Mouse (Mus musculus) megakaryocyte, adult 5-6 weeks (primary cell): ENCODE data around the gene Ppa1. TPM values are rescaled to one million over a fixed set of nuclear protein-coding genes. Genes with fewer than 3 reads are reported as not detected.

Experiments
- total RNA-seq, 2 experiments: library from RNA; stranded (forward) in 1 of 2; stranded (reverse) in 1 of 2; fragments of 153-499, 151-499 nt in 1 of 2; fragments of 221-1000, 200-1000 nt in 1 of 2; gene quantifications; 2 replicates each; pipeline versions ENCODE4 v1.2.3 to v1.2.4; 2015 to 2017

Gene Ppa1
- total RNA-seq, 2 experiments from 2014 or later: 14.1 to 30.9 TPM

Other genes with a start within 250 kb of the Ppa1 start
- not detected in 2 replicates for gene Nodal, start 230.6 kb upstream of the Ppa1 start, total RNA-seq (2015)
- gene Nodal, start 230.6 kb upstream of the Ppa1 start, total RNA-seq (2017): not detected in 2 replicates
- 159 and 179 TPM in 2 replicates for gene Eif4ebp2, start 195.9 kb upstream of the Ppa1 start, total RNA-seq (2015)
- gene Eif4ebp2, start 195.9 kb upstream of the Ppa1 start, total RNA-seq (2017): 13.0 and 17.5 TPM in 2 replicates
- gene Lrrc20, start 172.8 kb upstream of the Ppa1 start, total RNA-seq (2015): 6.6 and 6.7 TPM in 2 replicates
- 6.9 and 7.0 TPM in 2 replicates for gene Lrrc20, start 172.8 kb upstream of the Ppa1 start, total RNA-seq (2017)
- gene Npffr1, start 53.1 kb upstream of the Ppa1 start, total RNA-seq (2015): not detected in 2 replicates
- not detected in 2 replicates for gene Npffr1, start 53.1 kb upstream of the Ppa1 start, total RNA-seq (2017)
- gene Sar1a, start 31.7 kb downstream of the Ppa1 start, total RNA-seq (2015): 71.2 and 73.2 TPM in 2 replicates
- gene Sar1a, start 31.7 kb downstream of the Ppa1 start, total RNA-seq (2017): 74.8 and 86.9 TPM in 2 replicates
- gene Tysnd1, start 47.0 kb downstream of the Ppa1 start, total RNA-seq (2015): 11.4 and 12.9 TPM in 2 replicates
- gene Tysnd1, start 47.0 kb downstream of the Ppa1 start, total RNA-seq (2017): 8.2 and 13.1 TPM in 2 replicates
- 3.9 and 5.9 TPM in 2 replicates for gene Aifm2, start 66.7 kb downstream of the Ppa1 start, total RNA-seq (2015)
- 15.7 and 19.1 TPM in 2 replicates for gene Aifm2, start 66.7 kb downstream of the Ppa1 start, total RNA-seq (2017)
- 0.50 and 0.76 TPM in 2 replicates for gene H2afy2, start 135.6 kb downstream of the Ppa1 start, total RNA-seq (2015)
- gene H2afy2, start 135.6 kb downstream of the Ppa1 start, total RNA-seq (2017): 0.73 and 1.2 TPM in 2 replicates